Mouse (Mus musculus) MN1 (cell line): Measurements from ENCODE around the gene Zfp950.
A peak's percentile ranks its signal among the peaks of the same experiment; 100 is the strongest.
"Not testable (repeated sequence)": the region's sequence is repeated elsewhere in the genome, so short reads cannot be mapped to it uniquely, and the experiment has no call there.

ENCODE experiments used
- DNase-seq: peaks from one replicate; pipeline ENCODE4 v3.0.0-alpha.2; 2016; ENCODE audit warnings: low spot score

Zfp950 gene

DNA sequence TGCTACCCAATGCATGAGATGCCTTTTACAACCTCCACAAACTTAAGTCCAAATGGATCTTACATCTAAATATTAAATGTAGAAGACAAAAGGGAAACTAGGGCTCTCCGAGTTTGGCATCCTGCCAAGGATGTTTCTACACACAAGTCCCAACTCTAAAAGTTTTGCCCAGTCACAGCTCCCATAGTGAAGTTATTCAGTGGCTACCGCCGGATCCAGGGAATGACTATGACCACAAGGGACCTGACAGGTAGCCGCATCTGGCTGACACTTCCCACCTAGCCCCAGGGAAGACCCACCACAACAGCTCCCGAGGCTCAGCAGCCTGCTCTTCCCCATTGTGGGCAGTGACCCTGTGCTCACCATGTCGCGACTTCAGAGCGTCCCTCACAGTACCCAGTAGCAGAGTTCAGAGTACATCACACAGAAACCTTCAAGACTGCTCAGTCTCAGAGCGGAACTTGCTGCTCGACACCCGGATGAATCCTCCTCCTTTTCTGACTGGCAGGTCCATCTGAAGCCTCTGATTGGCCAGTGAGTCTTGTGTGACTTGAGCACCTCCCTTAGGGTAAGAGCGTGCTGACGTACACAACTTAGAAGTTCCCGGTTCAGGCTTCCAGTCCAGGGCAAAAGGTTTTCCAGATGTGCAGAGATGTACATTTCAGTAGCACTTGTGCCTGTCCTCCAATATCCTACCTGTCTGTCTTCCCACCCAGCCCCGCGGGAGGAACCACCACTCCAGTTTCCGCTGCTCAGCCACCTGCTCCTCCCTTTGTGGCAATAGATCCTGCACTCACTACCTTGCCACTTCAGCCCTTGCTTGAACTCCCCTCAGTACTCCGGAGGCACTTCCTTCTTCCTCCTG lies at the start of gene Zfp950:
TSS of gene Zfp950 (minus strand) at position 499 of the 865 bp plus-strand sequence.
- peak; percentile 94 for DNase-seq

DNA sequence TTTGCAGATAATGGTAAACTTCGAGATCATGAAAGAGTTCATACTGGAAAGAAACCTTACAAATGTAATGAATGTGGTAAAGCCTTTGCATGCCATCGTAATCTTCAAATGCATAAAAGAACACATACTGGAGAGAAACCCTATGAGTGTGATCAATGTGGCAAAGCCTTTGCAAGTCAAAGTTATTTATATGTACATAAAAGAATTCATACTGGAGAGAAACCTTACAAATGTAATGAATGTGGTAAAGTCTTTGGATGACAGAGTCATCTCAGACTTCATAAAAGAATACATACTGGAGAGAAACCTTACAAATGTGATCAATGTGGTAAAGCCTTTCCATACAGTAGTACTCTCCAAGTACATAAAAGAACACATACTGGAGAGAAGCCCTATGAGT lies 43.0 kb upstream of the Zfp950 start, which contains the start of gene Gm6020:
TSS of gene Gm6020 (plus strand) at position 301 of the 400 bp plus-strand sequence.
- DNase-seq: not testable (repeated sequence)

DNA sequence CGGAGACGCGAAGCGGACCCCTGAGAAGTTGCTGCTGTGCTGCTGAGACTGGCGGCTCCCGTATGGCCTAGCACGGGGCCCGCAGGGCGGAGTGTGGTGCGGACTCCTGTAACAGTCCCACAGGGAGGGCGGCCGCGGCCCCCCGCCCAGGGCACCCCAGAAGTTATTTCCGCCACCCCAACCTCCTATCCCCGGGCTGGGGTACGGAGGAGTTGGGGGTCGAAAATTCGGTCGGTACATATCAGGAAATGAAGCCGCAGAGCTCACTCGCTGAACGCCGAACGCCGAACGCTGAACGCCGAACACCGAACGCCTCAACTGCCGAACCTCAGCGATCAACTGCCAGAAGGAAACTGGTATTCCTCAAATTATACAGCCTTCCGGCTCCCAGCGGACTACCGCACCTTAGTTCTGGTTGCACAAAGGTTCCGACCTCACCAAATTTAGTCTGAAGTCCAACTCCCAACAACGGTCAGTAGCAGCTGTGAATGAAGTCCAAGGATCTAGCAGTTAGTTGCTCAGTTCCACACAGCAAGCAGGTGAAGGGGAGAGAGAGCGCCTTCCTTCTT lies 35.2 kb upstream of the Zfp950 start, which contains the start of gene Gm7102:
TSS of gene Gm7102 (minus strand) at position 554 of the 569 bp plus-strand sequence.
- no peak for DNase-seq

DNA sequence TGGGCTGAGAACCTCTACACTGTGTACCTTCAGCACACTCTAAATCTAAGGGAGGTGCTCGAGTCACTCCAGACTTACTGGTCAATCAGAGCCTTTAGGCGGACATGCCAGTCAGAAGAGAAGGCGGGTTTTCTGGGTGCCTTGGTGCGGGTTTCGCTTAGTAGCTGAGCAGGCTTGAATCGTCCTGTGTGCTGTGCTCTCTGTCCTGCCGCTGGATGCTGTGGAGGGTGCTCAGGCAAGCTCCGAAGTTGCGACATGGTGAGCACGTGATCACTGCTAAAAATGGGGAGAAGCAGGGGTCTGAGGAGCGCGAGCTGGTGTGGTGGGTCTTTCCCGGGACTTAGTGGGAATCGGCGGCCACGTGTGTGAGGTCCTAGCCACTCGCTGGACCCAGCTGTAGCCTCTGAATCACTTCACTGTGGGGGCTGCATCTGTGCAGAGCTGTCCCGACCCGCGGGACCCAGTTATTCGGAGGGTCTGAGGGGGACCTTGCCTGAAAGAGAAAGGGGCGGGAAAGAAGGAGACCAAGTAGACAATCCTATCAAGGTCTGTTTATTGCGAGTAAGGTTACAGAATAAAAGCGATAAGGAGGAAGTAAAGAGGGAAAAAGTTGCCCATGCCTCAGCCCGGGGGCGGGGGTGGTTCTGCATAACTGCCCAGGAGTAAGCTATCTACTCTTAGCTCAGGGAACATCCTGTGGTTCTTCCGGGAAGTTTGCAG lies 11.2 kb upstream of the Zfp950 start:
- no peak for DNase-seq

DNA sequence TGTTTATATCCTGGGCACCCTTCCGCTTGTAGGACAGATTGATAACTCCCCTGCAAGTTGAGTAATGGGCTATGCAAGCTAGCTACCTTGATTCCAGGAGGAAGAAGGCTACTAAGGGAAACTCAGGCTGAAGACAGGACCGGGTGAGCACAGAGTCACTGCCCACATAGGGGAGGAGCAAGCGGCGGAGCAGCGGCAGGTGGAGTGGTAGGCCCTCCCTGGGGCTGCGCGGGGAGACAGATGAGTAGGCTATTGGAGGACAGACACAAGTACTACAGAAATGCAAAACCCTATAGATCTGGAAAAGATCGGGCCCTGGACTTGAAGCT lies 10.7 kb upstream of the Zfp950 start:
- DNase-seq: no peak

DNA sequence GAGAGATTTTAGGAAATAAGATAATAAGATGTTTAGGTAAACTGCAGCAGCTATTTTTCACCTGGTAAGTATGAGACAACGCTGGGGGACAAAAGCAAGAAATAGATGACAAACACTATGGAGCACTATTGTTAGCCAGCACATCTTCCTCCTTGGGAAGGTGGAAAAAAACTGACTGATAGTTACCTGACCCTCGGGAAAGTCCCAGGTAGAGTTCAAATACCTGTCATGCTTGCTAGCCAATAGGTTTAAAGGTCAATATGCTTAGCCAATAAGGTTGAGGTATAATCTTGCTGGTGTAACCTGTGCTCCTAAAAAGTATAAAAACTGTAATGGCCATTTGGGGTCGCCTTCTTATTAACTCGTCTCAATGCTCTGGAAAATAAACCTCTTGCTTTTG lies 659 bp upstream of the Zfp950 start:
- no peak for DNase-seq

DNA sequence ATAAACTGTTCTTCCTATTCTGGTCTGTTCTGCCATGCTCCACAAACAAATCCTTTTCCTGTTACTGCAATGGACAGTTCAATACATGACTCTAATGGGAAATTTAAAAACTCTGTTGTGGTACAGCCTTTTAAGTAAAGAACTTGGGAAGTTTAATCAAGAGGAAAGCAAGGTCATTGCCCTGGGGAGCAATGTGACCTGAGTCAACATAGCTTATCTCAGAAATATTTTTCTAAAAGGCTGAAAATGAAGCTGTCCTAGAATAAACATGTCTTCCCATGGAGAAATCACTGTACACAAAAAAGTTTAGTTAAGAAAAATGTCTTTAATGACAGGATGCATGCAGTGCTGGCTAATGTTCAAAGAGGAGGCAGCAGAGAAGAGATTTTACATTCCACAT lies 2.0 kb downstream of the Zfp950 start:
- no peak for DNase-seq

DNA sequence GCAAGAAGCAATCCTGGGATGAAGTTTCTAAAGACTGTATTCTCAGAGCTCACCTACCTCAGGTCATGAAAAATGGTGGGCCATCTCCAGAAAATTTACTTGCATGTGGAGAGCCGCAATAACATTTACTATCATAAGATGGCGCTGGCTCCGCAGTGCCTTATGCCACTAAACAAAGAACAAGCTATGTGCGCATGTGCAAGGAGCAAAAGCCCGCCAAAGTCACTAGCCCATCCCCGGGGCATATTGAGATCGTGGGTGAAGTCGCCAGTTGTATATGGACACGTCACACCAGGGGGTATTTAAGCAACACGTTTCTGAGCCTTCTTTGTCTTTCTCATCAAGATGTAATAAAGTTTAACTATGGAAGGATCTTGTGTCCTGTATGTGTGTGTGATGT lies 9.5 kb downstream of the Zfp950 start:
- DNase-seq: no peak

DNA sequence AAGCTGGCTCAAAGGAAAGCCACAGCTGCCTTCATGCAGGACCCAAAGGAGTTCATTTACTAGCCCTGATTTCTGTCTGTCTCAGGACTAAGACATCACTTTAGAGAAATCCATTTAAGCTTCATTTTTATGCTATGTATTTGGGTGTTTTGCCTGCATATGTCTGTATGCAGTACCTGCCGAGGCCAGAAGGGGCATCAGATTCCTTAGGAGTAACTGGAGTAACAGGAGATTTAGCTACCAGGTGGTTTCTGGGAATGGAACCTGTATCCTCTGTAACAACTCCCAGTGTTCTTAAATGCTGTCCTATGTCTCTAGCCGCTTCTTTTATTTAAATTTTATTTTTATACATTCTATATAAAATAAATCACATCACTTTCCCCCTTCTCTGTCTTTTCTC lies 30.5 kb downstream of the Zfp950 start:
- DNase-seq: no peak

DNA sequence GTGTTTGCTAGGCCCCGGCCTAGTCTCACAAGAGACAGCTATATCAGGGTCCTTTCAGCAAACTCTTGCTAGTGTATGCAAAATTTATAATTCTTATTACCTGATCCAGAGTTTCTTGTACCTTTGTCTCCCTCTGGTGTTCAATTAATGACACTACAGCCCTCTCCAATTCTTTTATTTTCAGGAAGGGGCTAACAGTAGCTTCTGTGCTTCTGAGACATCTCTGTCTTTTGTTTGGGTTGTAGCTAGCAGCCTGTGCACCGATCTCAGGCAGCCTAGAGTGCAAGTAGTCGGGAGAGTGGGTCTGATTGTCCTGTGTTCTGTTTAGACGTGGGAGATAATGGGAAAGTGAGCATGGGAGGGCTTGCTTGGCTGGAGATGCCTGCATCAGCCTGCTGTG lies 42.9 kb downstream of the Zfp950 start:
- DNase-seq: peak; percentile 64

DNA sequence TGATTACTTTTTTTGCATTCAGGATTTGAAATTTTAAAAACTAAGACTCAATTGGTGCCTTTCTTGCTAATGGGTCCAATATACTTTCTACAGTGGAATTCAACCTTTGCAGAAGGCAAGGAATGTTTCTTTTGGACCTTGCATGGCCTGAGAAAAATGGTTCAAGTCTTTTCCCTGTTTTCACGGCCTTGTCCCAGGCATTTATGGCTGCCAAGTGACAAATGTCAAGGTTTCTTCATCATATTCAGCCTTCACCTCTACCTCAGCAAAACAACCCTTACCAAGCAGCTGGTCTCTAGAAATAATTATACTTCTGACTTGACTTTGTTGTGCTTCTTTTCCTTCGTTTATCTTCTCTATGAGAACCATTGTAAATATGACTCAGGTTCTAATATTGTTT lies 43.9 kb downstream of the Zfp950 start:
- no peak for DNase-seq

DNA sequence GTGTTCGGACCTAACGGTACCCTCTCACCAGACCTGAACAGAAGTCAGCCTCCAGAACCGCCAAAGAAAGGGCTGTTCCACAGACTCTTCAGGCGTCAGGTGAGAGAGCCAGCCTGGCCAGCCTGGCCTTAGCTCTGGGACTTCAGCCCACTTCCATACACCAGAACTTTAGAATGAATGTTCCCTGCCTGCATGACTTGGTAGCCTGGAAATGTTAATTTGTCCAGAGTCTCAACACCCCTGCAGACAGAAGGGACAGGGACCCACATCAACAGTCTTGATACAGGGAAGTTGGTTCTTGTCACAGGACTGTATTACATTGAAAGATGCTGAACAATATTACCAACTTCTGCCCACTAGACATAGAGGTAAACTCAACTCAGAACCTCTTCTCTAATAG lies 50.1 kb downstream of the Zfp950 start:
- DNase-seq: no peak

DNA sequence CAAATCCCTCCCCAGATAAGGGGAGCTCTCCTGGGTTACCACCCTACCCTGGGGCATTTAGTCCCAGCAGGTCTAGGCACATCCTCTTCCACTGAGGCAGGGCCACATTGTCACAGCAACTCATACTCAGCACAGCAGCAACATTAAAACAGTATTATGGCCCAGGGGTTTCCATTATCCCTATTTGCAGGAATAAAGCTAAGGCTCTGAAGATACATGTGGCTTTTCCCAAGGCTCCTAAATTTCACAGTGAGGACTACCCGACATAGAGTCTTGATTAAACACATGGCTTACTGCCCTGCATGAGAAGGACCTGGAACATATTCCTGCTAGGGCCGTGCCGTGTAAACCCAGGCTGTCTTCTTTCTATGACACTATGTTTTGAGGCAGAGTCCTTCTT lies 51.6 kb downstream of the Zfp950 start:
- DNase-seq: no peak

DNA sequence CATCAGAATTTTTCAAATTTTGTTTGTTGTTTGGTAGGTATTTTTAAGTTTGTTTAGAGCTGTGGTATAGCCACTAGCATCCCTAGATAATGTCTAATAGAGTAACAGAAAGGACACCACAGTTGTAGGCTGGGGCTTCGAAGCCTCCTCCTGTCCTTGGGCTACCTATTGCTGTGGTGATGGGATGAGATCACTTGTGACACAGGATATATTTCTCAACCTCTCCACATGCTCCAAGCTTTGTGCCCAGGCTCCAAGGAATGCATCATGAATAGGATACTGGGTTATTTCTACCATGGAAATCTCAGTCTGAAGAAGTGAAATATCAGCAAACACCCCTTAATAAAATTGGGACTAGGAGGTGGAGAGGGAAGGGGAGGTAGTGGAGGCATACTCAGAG lies 52.9 kb downstream of the Zfp950 start:
- no peak for DNase-seq

DNA sequence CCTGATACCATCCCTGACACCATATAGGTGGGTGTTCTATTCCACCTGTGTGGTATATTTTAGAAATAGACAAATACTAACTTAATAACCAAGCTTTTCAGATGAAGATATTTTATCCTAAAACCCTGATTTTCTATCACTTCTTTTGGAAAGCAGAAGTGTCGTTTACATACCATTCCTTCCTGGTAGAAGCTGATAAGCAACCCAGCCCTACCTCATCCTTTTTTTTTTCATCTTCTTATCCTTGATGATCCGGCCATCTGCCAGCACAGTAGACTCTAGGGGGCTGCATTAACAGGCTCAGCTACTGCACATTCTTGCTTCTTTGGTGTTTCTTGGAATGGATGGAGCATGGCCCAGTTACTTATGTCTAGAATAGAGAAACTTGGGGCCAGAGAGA lies 55.4 kb downstream of the Zfp950 start:
- DNase-seq: no peak

DNA sequence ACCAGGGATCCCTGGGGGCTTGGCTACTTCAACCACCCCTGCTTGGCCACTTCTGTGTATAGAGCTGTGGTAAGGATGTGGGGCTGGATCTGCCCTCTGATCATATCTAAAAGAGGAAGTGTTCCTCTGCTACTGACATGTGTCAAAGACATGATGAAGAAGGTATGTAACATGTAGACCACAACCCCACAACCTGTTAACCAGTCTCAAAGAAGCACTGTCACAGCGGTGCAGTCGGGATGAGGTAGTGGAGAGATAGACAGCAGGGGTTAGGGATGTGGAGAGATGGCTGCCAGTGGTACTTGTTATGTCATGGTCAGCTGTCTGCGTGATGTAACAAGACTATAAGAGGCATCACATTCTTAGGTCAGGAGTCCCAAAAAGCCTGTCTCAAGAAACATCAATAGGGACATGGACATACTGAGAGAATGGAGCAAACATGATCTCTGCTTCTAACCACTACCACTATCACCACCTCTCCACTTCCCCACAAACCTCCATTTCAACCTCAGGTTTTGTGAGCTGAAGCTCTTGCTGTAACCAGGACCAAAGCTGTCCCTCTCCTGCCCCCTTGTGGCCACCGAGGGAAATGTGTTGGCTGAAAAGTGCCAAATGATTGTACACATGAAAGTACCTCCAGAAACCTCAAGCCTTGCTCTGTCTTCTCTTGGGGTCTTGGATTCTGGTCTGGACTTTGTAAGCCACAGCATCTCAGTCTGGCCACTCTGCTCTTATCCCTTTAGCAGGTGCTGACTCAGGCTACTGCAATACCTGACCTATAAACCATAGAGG lies 56.3 kb downstream of the Zfp950 start:
- peak; percentile 81 for DNase-seq

DNA sequence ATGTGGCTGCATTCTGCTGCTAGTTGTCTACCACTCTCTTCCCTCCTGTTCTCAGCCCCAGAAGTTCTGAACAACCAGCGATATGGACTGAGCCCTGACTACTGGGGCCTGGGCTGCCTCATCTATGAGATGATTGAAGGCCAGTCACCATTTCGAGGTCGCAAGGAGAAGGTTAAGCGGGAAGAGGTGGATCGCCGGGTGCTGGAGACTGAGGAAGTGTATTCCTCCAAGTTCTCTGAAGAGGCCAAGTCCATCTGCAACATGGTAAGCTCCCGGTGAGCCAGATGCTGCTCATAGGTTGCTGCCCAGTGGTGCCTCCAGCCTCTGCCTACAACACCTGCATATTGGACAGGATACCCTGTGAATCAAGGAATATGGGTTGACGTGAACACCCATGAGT lies 57.6 kb downstream of the Zfp950 start:
- no peak for DNase-seq

DNA sequence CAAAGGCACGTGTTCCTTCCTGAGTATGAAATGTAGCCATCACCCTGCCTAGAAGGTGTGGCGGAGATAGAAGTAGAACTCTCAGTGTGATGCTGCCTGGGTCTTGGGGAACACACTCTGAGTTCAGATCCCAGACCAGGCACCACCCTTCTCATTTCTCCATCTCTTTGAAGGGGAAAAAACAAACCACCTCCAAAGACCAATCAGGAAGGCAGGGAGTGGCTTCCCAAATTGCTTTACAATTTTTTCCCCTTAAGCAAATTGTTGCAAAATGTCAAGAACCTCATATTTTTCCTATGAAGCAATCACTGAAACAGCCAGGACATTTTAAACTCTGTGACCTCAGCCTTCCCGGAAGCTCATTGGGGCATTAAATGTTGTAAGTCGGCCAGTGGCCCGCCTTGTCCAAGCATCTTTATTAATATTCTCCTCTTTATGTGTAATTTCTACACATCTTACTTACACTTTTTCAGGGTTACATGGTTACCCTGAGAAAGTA lies 60.3 kb downstream of the Zfp950 start:
- DNase-seq: no peak

DNA sequence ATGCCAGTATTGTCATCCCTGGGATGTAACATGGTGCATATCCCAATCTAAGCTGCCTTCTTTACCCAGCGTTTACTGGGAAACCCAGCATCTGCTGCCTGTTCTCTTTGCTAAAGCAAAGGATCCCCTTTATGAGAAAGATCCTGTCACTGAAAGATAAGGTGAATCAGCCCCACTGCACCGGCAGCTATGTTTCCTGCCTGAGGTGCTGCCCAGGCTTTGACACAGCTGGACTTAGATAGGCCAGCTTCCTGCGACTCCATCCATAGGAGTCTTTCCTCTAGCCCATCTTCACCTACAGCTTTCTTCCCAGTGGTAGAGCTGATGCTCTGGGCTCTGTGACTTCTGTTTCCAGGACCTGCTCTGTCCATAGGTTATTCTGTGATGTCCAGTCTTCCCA lies 62.0 kb downstream of the Zfp950 start:
- DNase-seq: no peak

DNA sequence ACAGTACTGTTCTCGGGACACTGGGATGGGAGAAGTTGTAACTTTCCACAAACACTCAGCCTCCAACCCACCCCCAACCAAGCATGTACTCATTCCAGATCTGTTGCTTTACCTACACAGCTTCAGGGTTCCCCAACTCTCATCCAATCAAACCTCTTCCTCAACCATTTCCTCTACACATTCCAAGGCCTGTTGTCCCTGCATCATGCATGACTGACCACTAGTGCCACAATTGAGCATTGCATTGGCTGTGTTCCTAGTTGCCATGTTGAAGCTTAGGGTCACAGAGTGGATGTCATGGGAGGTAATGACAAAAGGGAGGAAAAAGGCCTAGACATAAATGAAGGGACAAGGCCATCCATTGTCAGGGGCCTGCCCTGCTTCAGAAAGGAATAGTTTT lies 75.6 kb downstream of the Zfp950 start:
- DNase-seq: no peak

DNA sequence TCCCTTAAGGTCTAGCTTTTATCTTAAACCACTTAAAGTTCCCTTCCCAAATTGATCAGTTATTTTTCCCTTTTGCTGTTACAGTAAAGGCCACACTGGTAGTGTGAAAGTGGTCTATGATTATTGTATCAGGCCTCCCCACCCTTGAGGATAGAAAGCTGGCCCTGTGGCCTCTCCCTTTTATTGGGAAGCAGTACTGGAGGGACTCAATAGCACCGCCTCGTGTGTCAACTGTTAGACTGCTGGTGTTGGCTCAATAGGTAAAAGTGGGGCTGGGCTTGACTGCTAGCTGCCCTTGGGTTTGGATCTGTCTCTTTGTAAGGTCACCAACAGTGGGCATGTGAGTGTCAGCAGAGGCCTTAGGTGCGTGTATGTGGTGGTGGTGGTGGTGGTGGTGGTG lies 76.3 kb downstream of the Zfp950 start:
- DNase-seq: no peak

DNA sequence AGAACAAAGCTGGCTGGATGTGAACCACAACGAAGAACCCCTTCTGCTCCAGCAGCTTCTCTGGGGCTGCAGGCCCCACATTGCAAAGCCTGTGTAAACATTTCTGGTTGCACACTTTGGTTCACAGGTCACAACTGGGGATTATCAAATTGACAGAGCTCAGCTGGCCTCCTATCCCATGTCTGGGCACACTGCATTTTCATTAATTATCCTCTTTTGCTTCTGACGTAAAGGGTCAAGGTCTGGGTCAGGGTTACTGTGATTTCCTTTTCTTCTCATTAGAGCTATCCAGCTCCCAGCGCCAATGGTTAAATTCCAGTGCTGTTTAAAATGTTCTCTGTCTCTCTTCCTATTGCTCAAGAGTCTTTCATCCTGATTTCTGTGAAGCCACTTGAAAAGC lies 83.1 kb downstream of the Zfp950 start:
- peak; percentile 14 for DNase-seq
